Comparison of ENCODE assay signal across 26 mouse cellular contexts in genomic region chr3:146557507-146557906, GRCm38 (mm10). TPM values are rescaled to one million over a fixed set of nuclear protein-coding genes. Genes with fewer than 3 reads are reported as not detected.
"Had no signal": no experiment of that assay in that cellular context is flagged by ENCODE, and none has a peak within 500 bp of the region (broad histone marks: within the 10 kb centered on the region; RNA-seq: fewer than 3 reads in every experiment).

No protein-coding gene starts in this region.

- H3K4me2 ChIP-seq: intestine, embryonic 15.5 days; kidney, embryonic 15.5 days; limb, embryonic 13.5 days; liver, embryonic 12.5 days; liver, embryonic 15.5 days; lung, embryonic 15.5 days; midbrain, embryonic 11.5 days; stomach, embryonic 15.5 days had no signal

- H3K4me3 ChIP-seq: intestine, embryonic 15.5 days; kidney, embryonic 15.5 days; limb, embryonic 10.5 days; limb, embryonic 13.5 days; liver, embryonic 12.5 days; liver, embryonic 15.5 days; lung, embryonic 15.5 days; stomach, embryonic 15.5 days had no signal

- H3K27me3 ChIP-seq: intestine, embryonic 15.5 days; kidney, embryonic 15.5 days; limb, embryonic 13.5 days; liver, embryonic 15.5 days; lung, embryonic 15.5 days; stomach, embryonic 15.5 days had no signal

- H3K9me3 ChIP-seq: intestine, embryonic 15.5 days; kidney, embryonic 15.5 days; limb, embryonic 10.5 days; limb, embryonic 13.5 days; liver, embryonic 12.5 days; liver, embryonic 15.5 days; lung, embryonic 15.5 days; stomach, embryonic 15.5 days had no signal

- H3K4me1 ChIP-seq: intestine, embryonic 15.5 days; kidney, embryonic 15.5 days; limb, embryonic 10.5 days; limb, embryonic 13.5 days; liver, embryonic 12.5 days; liver, embryonic 15.5 days; lung, embryonic 15.5 days; stomach, embryonic 15.5 days had no signal

- H3K36me3 ChIP-seq: intestine, embryonic 15.5 days; kidney, embryonic 15.5 days; limb, embryonic 10.5 days; limb, embryonic 13.5 days; liver, embryonic 12.5 days; liver, embryonic 15.5 days; lung, embryonic 15.5 days; stomach, embryonic 15.5 days had no signal

- ATAC-seq: intestine, embryonic 15.5 days; liver, embryonic 12.5 days had no signal

- DNase-seq: kidney, adult 11 months; kidney, adult 8-10 months; kidney, postnatal 10 days; kidney, postnatal 36 days; liver; lung, adult 18-20 months; lung, postnatal 10 days; lung, postnatal 4 days; midbrain, embryonic 14.5 days; spleen, adult 18-20 months; thymus, postnatal 25 days had no signal

- H3K27ac ChIP-seq: intestine, embryonic 15.5 days; kidney, embryonic 15.5 days; limb, embryonic 10.5 days; limb, embryonic 13.5 days; liver, embryonic 12.5 days; liver, embryonic 15.5 days; lung, embryonic 15.5 days; stomach, embryonic 15.5 days had no signal

- H3K9ac ChIP-seq: intestine, embryonic 15.5 days; kidney, embryonic 15.5 days; limb, embryonic 13.5 days; liver, embryonic 12.5 days; liver, embryonic 15.5 days; lung, embryonic 15.5 days; stomach, embryonic 15.5 days had no signal

RNA-seq across cellular contexts. Expression of gene Uox, which starts 12.7 kb away (rescaled TPM):
- total RNA-seq: megakaryocyte progenitor cell, adult 5-6 weeks; megakaryocyte-erythroid progenitor cell, adult 5-6 weeks; midbrain, postnatal 0 days had no signal
- polyA plus RNA-seq: limb, embryonic 10.5 days; midbrain, embryonic 14.5 days; neural tube, embryonic 11.5 days; neural tube, embryonic 14.5 days had no signal

RNA-seq across cellular contexts. Expression of gene Dnase2b, which starts 57.9 kb away (rescaled TPM):
- total RNA-seq: layer of hippocampus, postnatal 10 days; megakaryocyte progenitor cell, adult 5-6 weeks; megakaryocyte-erythroid progenitor cell, adult 5-6 weeks; midbrain, postnatal 0 days had no signal
- polyA plus RNA-seq: limb, embryonic 13.5 days; lung, embryonic 15.5 days; midbrain, embryonic 11.5 days; midbrain, embryonic 14.5 days; midbrain, postnatal 0 days; neural tube, embryonic 11.5 days; neural tube, embryonic 14.5 days had no signal
